Mouse (Mus musculus): Measurements from ENCODE around the gene Hist1h3g. TPM values are rescaled to one million over a fixed set of nuclear protein-coding genes. Genes with fewer than 3 reads are reported as not detected.

Hist1h3g gene
- polyA plus RNA-seq (2014; fragmentation: Illumina TruSeq; extraction: RNeasy Lipid Tissue Mini Kit (QIAGEN cat#74804); ENCODE audit: low read depth, low replicate concordance): not detected

GRCm38 (mm10) chr13:23535137-23536075 lies at the start of gene Hist1h3g:
Hist1h3g (plus strand) TSS chr13:23535422.

GRCm38 (mm10) chr13:23488400-23489322 lies 46.6 kb upstream of the Hist1h3g start, which contains the start of gene Btn2a2:
Btn2a2 (minus strand) TSS chr13:23488857.

GRCm38 (mm10) chr13:23530901-23531875 lies 4.0 kb upstream of the Hist1h3g start, which contains the start of gene Hist1h4h:
Hist1h4h (plus strand) TSS chr13:23531050.

DNA sequence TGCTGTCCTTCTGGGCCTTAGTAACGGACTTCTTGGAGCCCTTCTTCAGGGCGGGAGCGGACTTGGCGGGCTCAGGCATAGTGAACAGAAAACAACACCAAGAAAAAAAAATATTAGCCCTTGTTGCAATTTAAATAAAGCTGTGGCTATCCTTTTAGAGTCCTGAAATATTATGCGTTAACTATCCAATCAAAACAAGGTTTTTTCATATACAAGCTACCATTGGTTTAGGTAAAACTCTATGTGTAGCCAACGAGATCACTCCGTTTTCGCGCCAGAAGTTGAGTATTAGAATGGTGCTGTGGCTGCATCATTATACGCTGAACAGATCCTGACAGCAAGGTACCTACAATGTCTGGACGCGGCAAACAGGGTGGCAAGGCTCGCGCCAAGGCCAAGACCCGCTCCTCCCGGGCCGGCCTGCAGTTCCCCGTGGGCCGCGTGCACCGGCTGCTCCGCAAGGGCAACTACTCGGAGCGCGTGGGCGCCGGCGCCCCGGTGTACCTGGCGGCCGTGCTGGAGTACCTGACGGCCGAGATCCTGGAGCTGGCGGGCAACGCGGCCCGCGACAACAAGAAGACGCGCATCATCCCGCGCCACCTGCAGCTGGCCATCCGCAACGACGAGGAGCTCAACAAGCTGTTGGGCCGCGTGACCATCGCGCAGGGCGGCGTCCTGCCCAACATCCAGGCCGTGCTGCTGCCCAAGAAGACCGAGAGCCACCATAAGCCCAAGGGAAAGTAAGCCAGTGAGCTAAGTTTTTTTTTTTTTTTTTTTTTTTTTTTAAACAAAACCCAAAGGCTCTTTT lies 1.5 kb upstream of the Hist1h3g start, which contains the start of gene Hist1h2af:
Gene Hist1h2af (plus strand): TSS at position 347 of the 808 bp plus-strand sequence.

GRCm38 (mm10) chr13:23542999-23543607 lies 7.9 kb downstream of the Hist1h3g start, which contains the start of gene Hist1h2bh:
Hist1h2bh (minus strand) TSS chr13:23543392.

DNA sequence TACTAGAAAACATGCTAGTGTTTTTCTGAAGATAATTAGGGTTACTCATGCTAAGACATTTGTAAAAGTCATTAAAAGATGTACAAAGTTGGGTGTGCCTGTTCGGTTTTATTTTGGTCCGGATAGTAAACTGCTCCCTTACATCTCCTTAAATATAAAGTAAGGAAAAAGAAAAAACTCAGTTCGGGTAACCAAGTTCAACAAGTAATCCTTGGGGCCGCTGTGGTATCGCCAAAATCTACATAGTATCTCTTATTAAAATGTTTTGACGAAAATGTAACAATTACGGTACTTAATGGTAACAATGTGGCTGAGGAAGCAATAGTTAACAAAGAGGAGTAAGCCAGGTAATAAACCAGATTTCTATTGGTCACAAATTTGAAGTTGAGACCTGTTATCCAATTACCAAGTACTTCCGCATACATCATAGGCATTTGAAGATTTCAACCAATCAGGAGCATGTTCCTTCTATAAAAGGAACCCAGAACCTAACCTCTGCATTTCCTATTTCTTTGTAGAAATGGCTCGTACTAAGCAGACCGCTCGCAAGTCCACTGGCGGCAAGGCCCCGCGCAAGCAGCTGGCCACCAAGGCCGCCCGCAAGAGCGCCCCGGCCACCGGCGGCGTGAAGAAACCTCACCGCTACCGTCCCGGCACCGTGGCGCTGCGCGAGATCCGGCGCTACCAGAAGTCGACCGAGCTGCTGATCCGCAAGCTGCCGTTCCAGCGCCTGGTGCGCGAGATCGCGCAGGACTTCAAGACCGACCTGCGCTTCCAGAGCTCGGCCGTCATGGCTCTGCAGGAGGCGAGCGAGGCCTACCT lies 9.0 kb downstream of the Hist1h3g start, which contains the start of gene Hist1h3f:
Gene Hist1h3f (plus strand): TSS at position 88 of the 822 bp plus-strand sequence.

GRCm38 (mm10) chr13:23551146-23551834 lies 16.1 kb downstream of the Hist1h3g start, which contains the start of gene Hist1h4f:
Hist1h4f (minus strand) TSS chr13:23551648.

DNA sequence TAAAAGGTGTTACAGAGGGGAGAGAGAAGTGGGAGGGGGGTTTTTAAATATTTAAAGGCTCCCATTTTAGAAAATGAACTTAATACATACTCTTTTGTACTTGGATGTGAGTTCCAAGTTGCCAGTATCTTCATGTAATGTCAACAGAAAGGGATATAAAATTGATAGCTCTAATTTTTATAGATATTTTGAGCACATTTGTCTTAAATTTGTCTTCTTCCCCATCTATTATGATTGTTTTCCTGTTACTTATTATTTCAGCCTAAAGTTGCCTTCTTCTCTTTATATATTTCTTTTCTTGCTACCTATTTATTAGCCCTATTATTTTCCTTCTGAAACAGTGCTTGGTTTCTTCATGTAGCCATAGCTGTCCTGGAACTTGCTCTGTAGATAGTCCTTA lies 17.7 kb downstream of the Hist1h3g start, which contains the start of gene Hist1h1d:
Gene Hist1h1d (plus strand): TSS at position 301 of the 400 bp plus-strand sequence.

DNA sequence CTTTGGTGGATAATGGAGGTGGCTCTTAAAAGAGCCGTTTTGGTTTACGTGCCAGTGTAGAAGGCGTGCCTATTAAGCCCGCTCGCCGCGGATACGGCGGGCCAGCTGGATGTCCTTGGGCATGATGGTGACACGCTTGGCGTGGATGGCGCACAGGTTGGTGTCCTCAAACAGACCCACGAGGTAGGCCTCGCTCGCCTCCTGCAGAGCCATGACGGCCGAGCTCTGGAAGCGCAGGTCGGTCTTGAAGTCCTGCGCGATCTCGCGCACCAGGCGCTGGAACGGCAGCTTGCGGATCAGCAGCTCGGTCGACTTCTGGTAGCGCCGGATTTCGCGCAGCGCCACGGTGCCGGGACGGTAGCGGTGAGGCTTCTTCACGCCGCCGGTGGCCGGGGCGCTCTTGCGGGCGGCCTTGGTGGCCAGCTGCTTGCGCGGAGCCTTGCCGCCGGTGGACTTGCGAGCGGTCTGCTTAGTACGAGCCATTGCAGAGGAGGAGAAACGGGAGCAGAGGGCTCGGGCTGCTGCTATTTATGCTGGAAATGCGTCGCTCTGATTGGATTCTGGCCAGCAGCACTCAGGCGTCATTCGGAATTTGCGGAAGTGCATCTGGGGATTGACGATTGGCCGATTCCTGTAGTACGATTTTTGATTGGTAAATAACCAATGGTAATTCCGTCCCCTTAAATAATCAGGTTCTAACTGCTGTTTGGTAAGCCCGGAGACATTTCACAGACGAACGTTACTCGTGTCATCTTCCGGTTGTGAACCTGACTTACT lies 26.8 kb downstream of the Hist1h3g start, which contains the start of gene Hist1h3e:
Gene Hist1h3e (minus strand): TSS at position 487 of the 777 bp plus-strand sequence.

DNA sequence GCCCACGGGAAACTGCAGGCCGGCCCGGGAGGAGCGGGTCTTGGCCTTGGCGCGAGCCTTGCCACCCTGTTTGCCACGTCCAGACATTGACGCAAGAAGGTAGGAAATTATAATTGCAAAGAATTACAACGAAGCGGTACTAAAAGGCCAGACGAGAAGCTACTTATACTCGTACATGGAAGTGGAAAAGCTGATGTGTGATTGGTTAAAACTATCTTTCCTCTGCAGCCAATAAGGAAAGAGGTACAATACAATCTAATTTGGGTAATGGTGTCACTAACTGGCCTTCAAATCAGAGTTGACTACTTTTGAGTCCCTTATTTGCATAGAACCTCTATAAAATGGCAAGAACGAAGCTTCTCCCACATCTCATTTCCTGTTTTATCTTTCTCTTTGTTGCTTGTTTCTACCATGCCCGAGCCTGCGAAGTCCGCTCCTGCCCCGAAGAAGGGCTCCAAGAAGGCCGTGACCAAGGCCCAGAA lies 35.8 kb downstream of the Hist1h3g start, which contains the start of the genes Hist1h2ae and Hist1h2bg:
Gene Hist1h2ae (minus strand): TSS at position 199 of the 482 bp plus-strand sequence.
Gene Hist1h2bg (plus strand): TSS at position 375 of the 482 bp plus-strand sequence.

DNA sequence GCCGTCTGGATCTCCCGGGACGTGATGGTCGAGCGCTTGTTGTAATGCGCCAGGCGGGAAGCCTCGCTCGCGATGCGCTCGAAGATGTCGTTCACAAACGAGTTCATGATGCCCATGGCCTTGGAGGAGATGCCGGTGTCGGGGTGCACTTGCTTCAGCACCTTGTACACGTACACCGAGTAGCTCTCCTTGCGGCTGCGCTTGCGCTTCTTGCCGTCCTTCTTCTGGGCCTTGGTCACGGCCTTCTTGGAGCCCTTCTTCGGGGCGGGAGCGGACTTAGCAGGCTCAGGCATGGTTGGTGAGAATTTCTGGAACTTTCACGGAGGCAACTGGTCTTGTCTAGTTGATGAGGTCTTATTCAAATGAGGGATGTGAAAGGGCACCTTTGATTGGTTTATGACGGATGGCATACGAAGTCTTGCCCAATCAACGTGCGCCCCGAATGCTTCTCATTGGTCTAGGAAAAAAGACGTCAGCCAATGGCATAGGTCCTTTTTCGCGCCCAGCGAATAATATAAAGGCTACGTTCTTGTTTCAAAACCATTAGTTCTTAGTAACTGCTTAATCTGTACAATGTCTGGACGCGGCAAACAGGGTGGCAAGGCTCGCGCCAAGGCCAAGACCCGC lies 38.8 kb downstream of the Hist1h3g start, which contains the start of the genes Hist1h2bf and Hist1h2ad:
Gene Hist1h2bf (minus strand): TSS at position 299 of the 627 bp plus-strand sequence.
Gene Hist1h2ad (plus strand): TSS at position 484 of the 627 bp plus-strand sequence.

DNA sequence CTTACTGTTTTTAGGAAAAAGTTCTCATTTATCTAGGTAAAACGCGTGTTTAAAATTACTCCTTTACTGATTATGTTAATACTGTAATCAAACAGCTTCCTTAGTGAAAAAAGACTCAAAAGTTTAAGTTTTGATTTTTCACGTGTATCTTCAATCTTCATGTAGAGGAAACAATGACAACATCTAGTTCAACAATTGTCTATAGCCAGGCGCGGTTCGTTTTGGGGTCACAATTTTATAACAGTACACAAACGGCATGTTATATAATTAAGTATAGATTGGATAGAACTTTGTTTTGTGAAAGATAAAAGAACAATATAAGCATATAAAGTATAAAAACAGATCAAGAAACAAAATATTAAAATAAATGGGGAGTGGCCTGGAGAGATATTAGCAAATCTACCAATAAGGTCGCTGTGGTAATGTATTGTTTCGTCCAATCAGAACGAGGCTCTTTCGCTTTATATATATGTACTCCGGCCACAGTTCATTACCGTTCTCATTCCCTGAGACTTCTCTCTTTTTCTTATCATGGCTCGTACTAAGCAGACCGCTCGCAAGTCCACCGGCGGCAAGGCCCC lies 40.1 kb downstream of the Hist1h3g start, which contains the start of gene Hist1h3d:
Gene Hist1h3d (plus strand): TSS at position 493 of the 581 bp plus-strand sequence.

DNA sequence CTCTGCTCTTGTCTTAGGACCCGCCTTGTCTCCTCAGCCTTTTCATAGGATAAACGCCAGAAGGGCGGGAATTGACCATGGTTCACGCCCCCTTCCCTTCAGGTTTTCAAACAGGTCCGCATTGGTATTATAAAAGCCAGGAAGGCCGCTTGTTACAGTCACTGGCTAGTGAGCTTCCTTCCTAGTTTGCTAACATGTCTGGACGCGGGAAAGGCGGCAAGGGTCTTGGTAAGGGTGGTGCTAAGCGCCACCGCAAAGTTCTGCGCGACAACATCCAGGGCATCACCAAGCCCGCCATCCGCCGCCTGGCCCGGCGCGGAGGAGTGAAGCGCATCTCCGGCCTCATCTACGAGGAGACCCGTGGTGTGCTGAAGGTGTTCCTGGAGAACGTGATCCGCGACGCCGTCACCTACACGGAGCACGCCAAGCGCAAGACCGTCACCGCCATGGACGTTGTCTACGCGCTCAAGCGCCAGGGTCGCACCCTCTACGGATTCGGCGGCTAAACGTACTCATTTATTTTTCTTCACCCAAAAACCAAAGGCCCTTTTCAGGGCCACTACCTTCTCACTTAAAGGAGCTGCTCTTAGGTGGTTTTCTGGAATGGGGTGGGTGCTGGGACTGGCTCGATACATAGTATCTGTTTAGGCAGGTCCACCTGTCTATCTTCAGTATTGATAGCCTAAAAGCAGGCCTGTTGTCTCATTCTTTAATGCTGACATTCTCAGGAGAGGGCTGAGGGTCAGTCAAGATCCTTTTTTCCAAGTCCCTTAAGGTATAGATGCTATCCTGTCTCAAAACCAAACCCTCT lies 46.4 kb downstream of the Hist1h3g start, which contains the start of gene Hist1h4d:
Gene Hist1h4d (plus strand): TSS at position 191 of the 811 bp plus-strand sequence.

